Mouse (Mus musculus) cortical plate, adult 2 months (tissue): ENCODE data around the gene Grik4.

Source experiments
- CTCF ChIP-seq: fragments of 200-500 bp; IDR thresholded peaks from 2 replicates; pipeline ENCODE4 v1.5.1; 2011; ENCODE audit warnings: mild to moderate bottlenecking, control low read depth, low read length; ENCODE audit not compliant: insufficient read depth; ENCODE audit errors: extremely low read depth
- POLR2A ChIP-seq: fragments of 200-500 bp; IDR thresholded peaks from 2 replicates; pipeline ENCODE4 v1.6.1; 2011; ENCODE audit warnings: mild to moderate bottlenecking, low read length, control low read depth; ENCODE audit not compliant: insufficient read depth; ENCODE audit errors: extremely low read depth

GRCm38 (mm10) chr9:42601445-42601844, 342.8 kb downstream of the Grik4 start:
- TF ChIP-seq CTCF, result peak; percentile 31; the same call in 1 of the 2 replicates
- no peak for TF ChIP-seq POLR2A
